Mouse (Mus musculus): ENCODE measurements at regions not wholly inside any gene's neighbourhood (a gene's known extent, or its start where the extent isn't known, plus 50 kb on each side); places are given as distances from the start of the nearest gene placed in this dataset.
"Not testable (repeated sequence)": the region's sequence is repeated elsewhere in the genome, so short reads cannot be mapped to it uniquely, and the experiment has no call there.

DNA sequence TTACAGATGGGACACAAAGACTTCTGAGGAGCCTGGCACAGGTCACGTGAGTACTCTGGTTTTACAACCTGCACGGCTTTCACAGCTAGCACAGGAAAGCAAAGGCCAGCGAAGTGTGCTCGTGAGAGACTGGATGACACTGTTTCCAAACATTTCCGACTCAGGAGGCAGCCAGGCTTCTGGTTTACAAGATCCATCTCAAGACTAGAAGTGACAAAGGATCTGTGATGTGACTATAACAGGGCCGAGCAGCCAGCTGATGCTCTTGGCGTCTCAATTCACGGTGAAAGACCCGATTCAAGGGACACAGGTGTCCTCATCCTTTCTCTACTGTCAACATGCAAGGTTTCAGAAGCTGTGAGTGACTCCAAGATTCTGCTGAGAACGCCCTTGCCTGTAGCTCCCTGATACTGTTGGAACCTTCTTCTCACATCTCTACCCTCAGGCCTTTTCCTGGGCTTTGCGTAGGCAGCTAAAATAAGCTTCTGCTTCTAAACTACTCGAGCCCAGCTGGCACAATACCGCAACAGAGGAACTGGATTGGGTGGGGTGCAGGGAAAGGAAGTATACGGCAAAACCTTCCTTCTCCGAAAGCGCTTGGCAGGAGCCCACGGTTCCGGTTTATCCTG, 300.3 kb downstream of the Abcc12 start:
- no peak for DNase-seq (ENCODE audit: low read depth, low spot score)

DNA sequence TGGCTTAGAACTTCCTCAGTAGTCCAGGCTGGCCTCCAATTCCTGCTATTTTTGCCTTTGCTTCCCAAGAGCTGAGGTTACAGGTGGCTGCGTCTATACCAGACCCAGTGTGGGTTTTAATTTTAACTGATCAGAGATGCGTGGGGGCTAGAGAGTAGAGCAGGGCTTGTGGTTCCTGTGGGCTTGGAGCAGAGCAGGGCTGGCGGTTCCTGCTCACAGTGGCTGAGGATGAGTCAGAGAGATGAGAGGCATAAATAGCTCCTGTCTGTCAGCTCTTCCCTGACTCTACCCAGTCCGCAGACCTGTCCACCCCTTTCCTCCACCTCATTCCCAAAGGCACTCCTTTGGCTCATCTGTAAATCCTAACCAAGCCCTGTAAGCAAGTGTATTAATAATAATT, 304.8 kb downstream of the Abcc12 start:
- no peak for DNase-seq (ENCODE audit: low read depth, low spot score)

DNA sequence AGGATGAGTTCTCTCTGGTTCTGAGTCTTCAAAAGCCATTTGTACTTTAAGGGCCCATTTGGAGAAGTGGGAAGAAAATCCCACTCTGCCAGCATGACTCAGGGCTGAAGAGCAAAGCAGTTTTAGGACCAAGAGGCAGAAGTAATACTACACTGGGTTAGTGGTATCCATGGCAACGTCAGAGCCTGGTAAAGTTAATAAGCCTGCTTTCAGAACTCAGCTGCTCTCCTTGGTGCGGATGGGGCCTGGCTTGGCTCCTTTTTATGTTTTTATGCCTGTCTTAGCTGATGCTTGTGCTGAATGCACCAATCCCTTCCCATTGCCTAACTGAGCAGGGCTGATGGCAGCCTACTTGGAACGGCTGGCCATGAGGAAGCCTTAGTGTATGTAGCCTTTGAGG, 306.7 kb downstream of the Abcc12 start:
- no peak for DNase-seq (ENCODE audit: low read depth, low spot score)

DNA sequence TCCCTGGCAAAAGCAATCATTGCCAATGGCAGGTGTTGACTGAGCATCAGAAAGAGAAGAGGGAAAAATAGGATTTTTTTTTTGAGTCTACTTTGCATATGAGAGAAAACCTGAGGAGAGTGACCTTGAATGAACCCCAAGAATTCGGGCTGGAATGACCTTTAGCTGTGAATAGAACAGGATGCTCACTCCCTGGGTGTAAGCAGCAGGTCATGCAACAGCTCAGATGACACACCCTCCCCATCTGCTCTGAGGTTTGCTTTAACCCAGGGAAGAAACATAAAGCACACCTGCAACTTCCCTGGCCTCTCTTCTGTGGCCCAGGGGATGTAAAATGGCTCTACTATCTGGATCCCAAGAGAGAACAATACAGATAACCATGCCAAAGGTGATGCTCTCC, 307.9 kb downstream of the Abcc12 start:
- peak; percentile 70 for DNase-seq (ENCODE audit: low read depth, low spot score)

DNA sequence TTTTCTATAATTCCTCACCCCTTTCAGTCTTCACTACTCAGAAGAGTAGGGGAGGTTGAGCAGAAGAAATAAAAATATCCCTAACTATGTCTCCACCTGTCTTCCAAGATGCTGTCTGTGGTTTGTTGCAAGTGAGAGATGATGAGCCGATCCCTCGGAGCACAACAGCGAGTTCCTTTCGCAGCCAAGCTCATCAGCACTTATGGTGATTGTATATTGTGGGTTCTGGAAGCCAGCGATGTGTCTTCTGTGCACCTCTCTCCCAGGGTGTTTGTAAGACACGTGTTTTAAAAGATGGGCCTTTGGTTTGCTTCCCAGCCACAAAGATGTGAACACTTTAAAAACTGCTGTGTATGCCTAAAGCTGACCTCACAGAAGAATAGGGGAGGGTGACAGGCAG, 309.0 kb downstream of the Abcc12 start:
- DNase-seq (ENCODE audit: low read depth, low spot score): no peak

DNA sequence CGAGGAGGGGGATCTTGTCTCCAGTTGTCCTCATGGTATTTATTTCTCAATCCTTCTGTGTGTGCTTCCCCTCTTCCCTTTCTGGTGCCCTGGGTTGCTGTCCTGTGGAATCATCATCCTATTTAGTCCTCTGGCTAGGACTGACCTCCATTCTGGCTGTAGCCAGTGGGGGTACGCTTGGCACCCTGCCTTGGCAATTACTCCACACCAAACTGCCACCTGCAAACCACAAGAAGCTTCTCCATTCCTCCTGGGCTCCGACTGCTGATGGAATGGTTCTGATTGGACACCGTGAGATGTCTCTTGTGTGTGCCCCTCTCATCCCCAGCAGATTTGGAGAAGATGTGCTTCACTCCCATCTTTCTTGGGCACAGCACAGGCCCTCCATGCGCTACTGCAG, 322.5 kb downstream of the Abcc12 start:
- no peak for DNase-seq (ENCODE audit: low read depth, low spot score)

DNA sequence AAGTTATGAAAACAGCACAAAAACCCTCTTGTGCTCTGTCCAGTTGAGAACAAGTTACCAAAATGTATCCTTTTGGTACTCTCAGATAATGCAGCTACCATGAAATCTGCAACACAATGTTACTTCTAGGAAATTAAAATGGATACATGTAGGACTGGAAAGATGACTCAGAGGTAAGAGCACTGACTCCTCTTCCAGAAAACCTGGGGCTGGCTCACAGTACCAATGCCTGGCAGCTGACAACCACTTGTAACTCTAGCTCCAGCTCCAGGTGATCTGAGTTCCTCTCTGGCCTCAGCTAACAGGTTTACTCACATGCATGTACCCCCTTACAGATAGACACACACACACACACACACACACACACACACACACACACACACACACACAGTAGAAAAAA, 325.1 kb downstream of the Abcc12 start:
- no peak for DNase-seq (ENCODE audit: low read depth, low spot score)

DNA sequence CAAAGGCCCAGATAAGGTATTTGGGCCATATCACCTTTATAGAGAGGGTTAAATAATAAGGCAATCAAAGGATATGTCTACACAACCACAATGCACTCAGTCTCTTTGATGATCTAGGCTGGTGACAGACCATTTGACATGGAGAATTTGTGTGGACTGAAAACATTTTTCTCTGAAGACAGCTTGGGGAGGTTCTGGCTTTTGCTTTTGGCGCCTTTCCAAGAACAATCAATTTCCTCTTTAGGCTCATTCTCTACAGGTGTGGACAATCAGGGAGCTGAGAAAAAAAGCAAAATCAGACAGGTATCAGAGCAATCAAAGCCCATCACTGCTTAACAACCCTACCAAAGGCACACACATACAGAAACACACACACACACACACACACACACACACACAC, 325.8 kb downstream of the Abcc12 start:
- DNase-seq (ENCODE audit: low read depth, low spot score): no peak

DNA sequence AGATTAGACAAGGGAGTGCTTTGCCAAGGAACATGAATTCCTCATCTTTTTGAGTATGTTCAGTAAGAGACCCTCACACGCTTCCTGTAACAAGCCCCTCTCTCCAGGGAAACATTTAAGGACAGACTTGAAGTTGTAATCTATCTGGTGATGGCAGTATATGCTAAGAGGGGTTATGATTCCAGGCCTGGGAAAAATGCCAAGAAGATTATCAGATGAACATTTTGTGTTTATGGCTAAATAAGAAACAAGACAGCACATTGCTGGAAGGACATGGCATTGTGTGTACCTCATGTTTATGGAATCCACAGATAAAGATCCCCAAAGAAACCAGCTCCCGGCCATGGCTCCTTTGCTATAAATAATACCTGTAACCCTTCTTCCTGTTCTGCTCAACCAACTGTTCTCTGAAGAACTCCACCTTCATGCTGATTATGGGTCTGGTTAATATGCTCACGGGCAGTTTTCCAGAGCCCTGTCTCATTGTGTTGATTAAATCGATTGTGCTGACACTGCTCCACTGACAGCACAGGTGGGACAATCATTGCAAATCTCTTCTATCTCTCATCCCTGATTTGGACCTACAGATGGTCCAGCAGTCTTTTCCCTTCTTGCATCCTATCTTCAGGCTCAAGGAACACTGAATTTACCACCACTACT, 327.7 kb downstream of the Abcc12 start:
- no peak for DNase-seq (ENCODE audit: low read depth, low spot score)

DNA sequence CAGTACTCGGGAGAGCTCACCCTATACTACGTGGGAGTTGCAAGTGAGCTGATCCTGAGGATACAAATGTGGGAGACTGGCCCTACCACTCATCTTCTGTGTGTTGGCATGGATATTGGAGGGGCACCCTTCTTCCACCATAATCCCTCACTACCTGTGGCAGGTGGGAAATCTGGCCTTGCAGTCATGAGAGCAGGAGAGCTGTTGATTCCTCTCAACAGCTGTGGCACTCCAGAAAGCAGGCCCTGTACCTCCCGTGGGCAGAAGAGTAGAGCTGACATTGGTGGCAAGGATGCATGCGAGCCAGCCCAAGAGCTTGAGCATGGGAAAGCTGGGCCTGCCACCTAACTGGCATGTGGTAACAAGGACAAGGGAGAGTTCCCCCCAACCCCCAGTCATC, 345.8 kb downstream of the Abcc12 start:
- no peak for DNase-seq (ENCODE audit: low read depth, low spot score)

DNA sequence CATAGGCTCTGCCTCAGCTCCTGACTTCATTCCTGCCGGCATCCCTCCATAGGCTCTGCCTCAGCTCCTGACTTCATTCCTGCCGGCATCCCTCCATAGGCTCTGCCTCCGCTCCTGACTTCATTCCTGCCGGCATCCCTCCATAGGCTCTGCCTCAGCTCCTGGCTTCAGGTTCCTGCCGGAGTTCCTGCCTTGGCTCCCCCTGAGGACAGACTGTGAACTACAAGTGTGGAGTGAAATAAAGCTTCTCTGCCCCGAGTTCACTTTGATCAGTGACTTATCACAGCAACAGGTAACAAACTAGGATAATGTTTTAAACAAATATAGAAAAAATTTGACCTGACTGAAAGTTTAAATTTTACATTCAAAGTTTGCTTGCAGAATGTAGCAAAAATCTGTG, 348.5 kb downstream of the Abcc12 start:
- DNase-seq (ENCODE audit: low read depth, low spot score): not testable (repeated sequence)

DNA sequence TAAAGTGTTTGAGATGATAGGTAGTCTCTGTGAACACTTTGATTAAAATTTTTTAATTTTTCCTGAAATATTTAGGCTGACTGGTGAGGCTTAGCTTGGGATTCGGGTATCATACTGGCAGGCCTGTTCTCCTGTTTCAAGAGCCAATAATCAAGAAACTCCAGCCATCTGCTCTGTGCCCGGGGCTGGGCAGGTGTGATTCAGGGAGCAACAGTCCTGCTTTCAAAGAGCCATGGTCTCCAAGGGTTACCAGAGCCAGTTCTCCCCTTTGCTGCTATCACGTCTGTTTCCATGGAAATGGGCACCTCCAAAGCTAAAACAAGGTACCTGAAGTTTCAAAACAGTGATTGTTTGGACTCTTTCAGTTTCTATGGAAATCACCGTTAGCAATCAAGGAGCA, 355.6 kb downstream of the Abcc12 start:
- DNase-seq (ENCODE audit: low read depth, low spot score): no peak

DNA sequence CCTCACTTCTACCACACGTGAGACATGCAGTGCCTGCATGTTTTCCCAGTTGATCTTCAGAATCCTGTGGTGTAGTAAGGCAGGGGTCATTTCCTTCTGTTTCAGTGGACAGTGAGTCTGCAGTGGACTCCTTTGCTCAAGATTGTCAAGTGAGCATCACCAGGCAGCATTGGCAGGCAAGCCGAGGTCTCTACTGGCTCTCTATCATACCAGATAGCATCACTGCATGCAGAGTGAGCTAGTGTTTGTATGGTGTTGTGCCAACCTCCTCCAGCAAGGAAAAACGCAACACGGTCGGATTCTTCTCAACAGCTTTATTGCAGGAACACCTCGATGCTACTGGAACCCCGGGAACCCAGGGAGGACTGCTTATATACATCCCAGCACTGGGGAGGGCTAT, 357.8 kb downstream of the Abcc12 start:
- no peak for DNase-seq (ENCODE audit: low read depth, low spot score)

DNA sequence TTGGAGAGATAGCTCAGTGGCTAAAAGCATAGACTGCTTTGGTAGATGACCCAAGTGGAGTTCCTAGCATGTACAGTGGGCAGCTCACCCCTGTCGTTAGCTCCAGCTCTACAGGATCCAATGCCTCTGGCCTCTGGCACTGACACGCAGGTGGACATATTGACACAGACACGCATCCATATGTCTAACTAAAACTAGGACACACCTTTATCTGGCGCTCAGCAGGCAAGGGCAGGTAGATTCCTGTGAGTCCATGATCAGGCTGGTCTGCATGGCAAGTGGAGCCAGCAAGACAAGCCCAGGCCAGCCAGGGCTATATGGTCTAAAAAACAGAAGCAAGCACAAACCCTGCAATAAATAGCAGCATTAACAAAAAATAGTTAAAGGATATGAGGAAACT, 358.3 kb downstream of the Abcc12 start:
- DNase-seq (ENCODE audit: low read depth, low spot score): no peak

DNA sequence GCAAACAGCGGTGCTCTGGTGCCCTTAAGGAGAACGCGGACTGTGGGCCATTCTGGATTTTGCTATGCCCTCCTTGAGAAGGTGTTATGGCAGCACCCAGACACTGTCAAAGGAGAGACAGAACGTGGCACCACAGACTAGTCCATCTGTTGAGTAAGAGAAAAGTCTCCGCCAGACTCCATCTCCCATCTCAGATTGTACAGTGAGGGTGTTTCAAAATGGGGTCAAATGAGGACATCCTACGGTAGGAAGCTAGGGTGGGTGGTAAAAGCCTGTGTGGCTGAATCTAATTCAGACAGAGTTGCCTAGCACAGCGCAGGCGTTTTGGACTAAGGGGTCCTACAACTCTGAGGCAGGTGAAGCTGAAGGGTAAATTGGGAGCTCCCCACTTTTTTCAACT, 366.1 kb downstream of the Abcc12 start:
- DNase-seq (ENCODE audit: low read depth, low spot score): no peak

DNA sequence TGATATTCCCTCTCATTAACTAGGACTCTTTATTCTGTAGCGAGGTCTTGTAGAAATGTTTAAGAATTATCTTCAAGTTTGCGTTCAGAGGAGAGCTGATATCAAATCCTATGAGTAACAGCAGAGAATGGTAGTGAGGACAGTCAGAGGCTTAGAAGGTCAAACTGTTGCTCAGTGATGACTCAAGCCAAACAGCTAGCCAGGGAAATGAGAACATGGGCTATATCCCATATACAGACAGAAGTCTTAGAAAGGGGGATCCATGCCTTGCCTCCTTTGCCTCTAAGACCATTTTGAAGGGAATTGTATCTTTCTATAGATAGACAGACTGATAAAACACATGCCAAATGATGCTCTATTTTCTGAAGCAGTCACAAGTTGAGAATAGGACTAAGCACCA, 368.0 kb downstream of the Abcc12 start:
- DNase-seq (ENCODE audit: low read depth, low spot score): no peak

DNA sequence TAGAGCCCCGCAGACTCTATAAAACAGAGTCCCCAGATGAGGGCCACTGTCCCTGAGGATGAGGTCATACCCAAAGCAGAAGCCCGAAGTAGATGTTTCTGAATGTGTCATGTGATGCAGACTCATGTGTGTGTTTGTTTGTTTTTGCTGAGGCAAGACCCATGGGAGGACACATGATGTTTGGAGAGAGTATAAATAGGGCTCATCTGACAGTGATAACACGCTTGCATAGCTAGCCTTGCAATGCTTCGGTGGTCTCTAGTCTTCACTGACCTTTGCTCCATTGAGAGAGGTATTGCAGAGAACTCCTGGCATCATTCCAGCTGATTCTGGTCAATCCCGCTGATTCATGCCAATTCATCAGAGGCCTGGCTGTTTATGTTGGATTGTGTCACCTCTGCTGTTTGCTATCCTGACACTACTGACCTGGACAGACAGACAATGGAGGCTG, 368.1 kb downstream of the Phkb start:
- DNase-seq (ENCODE audit: low read depth, low spot score): no peak

DNA sequence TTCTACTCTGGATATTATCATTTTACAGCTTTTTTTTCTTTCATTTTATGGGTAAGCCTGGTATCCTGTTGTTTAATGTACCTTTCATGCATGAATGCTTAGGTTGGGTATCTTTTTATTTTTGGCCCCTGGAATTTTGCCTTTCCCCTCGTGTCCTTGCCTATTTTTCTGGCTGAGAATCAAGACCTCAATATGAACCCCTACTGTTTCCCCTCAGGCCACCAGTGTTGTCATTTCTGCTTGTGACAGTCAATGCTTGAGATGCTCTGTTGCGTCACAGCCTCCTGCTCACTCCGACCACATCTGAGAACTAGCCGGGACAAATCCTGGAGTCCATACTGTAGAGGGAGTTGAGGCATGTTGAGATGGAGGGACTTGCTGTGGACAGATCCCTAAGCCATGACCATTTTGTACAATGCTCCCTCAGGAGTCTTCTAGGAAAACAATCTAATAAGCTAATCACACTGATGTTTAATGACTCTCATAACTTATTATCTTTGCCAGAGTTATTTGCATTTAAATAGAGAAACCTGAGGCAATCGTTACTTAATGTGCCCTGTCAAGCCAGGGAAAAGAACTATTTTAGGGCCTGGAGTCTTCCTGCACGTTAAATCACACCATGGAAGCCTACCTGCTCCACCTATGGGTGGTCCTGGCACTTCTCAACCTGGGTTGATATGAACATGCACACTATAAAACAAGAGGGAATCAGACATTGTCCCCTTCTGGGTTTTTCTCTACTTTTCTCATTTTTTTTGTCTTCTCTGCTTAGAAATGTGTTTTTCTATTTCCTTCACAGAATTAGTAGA, 363.9 kb downstream of the Phkb start:
- no peak for DNase-seq (ENCODE audit: low read depth, low spot score)

DNA sequence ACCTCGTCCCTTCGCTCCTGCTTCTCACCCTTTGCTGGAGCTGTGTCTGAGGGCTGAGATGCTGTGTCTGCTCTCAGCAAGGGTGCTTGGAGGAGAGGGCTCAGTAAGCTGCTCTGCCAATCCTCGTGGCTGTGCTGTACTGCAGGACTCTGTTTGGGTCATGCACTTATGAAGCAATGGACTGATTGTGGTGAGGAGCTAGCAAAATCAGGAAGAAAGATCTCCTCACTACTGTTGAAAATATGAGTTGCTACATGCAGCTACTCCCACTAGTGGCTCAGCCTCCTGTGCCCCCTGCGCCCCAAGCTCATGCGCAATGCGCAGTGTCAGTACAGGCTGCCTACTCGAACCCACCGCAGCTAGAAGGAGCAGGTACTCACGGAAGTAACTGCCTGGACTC, 362.3 kb downstream of the Phkb start:
- DNase-seq (ENCODE audit: low read depth, low spot score): no peak

DNA sequence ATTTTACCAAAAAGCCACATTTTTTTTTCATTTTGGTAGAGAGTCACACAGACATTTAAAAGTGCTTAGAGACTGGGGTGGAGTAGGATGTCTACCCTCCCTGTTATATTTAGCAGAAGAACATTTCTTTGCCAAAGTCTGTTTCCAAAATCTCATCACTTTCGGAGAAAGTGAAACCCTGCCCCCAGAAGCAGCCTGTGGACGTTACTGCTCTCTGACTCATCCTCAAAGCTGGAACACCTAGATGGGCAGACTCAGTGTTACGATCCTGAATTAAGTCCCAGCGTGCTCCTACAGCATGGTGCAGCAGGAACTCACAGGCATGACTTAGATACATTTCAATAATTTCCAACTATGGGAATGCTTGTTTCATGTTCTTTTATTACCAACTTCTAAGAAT, 361.1 kb downstream of the Phkb start:
- no peak for DNase-seq (ENCODE audit: low read depth, low spot score)

DNA sequence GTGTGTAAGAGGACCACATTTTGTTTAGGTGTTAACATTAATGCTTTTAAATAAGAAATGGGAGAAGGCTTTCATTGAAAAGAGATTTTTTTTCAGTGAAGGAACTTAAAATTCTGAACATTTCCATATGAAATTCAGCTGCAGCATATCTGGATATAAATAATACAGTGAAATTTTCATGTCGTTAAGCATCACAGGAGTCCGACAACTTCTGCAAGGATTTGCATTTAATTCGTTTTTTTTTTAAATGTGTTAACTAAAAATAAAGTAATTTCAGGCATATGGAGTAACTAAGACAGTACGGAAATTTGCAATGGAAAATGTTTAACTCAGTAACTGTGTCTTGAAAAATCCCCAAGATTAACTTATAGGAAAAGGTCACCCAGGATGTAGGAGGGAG, 351.5 kb downstream of the Phkb start:
- no peak for DNase-seq (ENCODE audit: low read depth, low spot score)

DNA sequence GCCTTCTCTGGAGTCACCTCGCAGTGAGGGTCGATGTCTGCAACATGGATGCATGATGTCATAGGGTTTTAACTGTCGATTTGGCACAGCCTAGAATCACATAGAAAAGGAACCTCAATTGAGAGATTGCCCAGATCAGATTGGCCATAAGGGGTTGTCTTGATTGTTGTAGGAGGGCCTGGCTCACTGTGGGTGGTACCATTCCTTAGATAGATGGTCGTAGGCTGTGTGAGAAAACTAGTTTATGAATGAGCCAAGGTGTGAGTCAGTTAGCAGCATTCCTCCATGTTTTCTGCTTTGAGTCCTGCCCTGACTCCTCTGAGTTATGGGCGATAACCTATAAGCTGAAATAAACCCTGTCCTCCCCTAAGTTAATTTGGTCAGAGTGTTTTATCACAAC, 343.9 kb downstream of the Phkb start:
- DNase-seq (ENCODE audit: low read depth, low spot score): no peak

DNA sequence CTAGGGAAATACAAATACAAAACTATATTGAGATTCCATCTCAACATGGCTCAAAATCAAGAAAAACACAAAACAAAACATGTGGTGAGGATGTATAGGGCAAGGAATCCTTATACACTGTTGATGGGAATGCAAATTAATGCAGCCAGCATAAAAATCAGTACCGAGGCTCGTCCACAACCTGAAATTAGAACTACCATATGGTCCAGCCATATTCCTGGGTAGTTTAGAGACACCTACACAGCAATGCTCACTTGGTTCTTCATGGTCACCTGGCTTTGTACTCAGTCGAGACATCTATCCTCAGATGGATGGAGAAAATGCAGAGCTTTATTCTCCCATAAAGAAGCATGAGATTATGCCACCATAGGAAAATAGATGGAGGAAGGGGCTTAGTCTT, 340.0 kb downstream of the Phkb start:
- DNase-seq (ENCODE audit: low read depth, low spot score): no peak

All from ES-CJ7 (cell line).